Mouse (Mus musculus): ENCODE results near the gene Tyrp1. TPM values are rescaled to one million over a fixed set of nuclear protein-coding genes. Genes with fewer than 3 reads are reported as not detected.

Gene Tyrp1
- polyA plus RNA-seq, 1 experiment, result not detected

DNA sequence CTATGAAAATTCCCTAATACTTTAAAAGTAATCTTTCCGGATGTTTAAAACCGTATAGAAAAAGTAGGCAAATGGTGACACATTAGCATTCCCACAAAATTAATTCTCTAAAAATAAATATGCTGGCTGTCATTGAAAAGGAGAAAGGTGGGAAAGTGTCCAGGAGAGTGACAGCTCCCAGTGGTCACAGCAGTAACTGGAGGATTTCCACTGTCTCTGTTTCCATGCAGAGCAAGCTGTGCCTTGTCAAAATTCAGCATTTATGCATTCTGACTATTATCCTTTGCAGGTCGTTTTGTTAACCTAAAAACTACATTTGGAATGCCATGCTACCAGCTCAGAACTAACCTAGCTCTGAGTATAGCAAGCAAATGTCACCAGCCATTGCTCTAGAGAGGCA lies 12.1 kb downstream of the Tyrp1 start:
- H3K36me3 ChIP-seq (ENCODE audit: control insufficient read depth, insufficient read depth, low read length), result no peaks in the 10 kb centered on the region
- no peak for TF ChIP-seq POLR2A (IDR thresholded peaks at IDR 0.05; ENCODE audit: control insufficient read depth, low read depth, low read length)
- no peak for TF ChIP-seq CTCF (IDR thresholded peaks at IDR 0.05; ENCODE audit: control insufficient read depth, insufficient read depth, insufficient replicate concordance, low read depth, low read length)
- no peak overlapping the region for H3K27ac ChIP-seq (ENCODE audit: control insufficient read depth, insufficient read depth, low read depth, low read length)

DNA sequence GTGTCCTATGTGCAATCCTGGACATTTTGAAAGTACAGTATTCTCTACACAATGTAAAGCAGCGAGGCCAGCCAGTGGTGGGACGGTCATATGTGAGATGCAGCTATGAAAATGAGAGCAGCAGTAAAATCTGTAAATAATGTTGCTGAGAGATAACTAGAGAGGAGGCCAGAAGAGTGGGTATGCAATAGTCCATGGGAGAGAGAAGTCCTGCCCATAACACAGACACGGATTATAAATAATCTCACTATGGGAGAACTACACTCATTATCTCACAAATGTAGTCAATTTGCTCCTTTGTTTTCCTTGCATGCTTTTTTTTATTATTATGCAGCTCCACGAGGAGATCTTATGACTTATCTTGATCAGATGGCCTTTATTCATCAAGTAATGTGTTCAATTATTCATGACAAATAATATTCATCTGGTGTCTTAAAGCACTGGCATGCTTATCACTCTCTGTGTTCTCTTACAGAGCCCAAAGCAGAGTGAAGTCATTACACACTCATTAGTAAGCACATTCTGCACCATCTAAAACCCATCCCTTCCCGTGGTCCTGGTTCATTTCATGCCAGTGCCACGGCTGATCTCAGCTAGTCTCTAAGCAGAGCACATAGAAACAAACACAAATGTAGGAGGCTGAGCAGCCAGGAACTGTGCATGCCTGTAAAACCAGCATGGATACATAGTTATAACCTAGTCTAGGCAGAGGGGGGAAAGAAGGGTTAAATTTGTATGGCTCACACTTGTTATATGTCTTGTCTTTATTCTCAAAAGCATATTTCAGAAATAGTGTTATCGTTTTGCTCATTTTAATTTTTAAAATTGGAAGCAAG lies 18.9 kb downstream of the Tyrp1 start:
- no peak for TF ChIP-seq POLR2A (IDR thresholded peaks at IDR 0.05; ENCODE audit: control insufficient read depth, low read depth, low read length)
- no peak for TF ChIP-seq CTCF (IDR thresholded peaks at IDR 0.05; ENCODE audit: control insufficient read depth, insufficient read depth, insufficient replicate concordance, low read depth, low read length)
- H3K4me3 ChIP-seq (ENCODE audit: control insufficient read depth, low read depth, low read length), result no peak overlapping the region
- no peaks in the 10 kb centered on the region for H3K27me3 ChIP-seq (ENCODE audit: control insufficient read depth, insufficient read depth, low read length)
- no peak overlapping the region for H3K27ac ChIP-seq (ENCODE audit: control insufficient read depth, insufficient read depth, low read depth, low read length)
- no peaks in the 10 kb centered on the region for H3K36me3 ChIP-seq (ENCODE audit: control insufficient read depth, insufficient read depth, low read length)
- no peaks in the 10 kb centered on the region for H3K4me1 ChIP-seq (ENCODE audit: control insufficient read depth, insufficient read depth, low read length)

More for the DNA sequence above, 12.1 kb downstream of the Tyrp1 start:
- no peak overlapping the region for H3K4me3 ChIP-seq (ENCODE audit: control insufficient read depth, low read depth, low read length)
- no peaks in the 10 kb centered on the region for H3K27me3 ChIP-seq (ENCODE audit: control insufficient read depth, insufficient read depth, low read length)
- H3K4me1 ChIP-seq (ENCODE audit: control insufficient read depth, insufficient read depth, low read length), result no peaks in the 10 kb centered on the region

DNA sequence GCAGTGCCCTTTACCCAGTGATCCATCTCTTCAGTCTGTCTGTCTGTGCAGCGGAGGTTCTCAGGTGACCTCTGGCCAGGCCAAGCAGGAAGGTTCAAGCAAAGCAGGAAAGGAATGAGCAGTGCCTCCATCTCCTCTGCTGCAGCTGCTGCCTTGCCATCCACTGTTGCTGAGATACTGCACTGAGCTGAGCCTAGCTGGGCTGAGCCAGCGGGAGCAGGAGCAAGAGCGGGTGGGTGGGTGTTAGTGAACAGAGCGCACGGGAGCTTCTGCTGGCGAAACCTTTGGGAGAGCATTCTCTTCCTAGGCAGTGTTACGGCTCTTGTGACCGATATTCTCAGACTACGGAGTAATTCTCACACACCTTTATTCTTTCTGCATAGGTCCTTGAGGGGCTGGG lies 21.6 kb downstream of the Tyrp1 start:
- Histone ChIP-seq H3K4me1 (ENCODE audit: control insufficient read depth, insufficient read depth, low read length) (no peaks in the 10 kb centered on the region), H3K4me3 (ENCODE audit: control insufficient read depth, low read depth, low read length) (no peak overlapping the region), H3K27me3 (ENCODE audit: control insufficient read depth, insufficient read depth, low read length) (no peaks in the 10 kb centered on the region), H3K27ac (ENCODE audit: control insufficient read depth, insufficient read depth, low read depth, low read length) (no peak overlapping the region), H3K36me3 (ENCODE audit: control insufficient read depth, insufficient read depth, low read length) (no peaks in the 10 kb centered on the region)
- no peak for TF ChIP-seq POLR2A (IDR thresholded peaks at IDR 0.05; ENCODE audit: control insufficient read depth, low read depth, low read length)
- TF ChIP-seq CTCF (IDR thresholded peaks at IDR 0.05; ENCODE audit: control insufficient read depth, insufficient read depth, insufficient replicate concordance, low read depth, low read length), result no peak

DNA sequence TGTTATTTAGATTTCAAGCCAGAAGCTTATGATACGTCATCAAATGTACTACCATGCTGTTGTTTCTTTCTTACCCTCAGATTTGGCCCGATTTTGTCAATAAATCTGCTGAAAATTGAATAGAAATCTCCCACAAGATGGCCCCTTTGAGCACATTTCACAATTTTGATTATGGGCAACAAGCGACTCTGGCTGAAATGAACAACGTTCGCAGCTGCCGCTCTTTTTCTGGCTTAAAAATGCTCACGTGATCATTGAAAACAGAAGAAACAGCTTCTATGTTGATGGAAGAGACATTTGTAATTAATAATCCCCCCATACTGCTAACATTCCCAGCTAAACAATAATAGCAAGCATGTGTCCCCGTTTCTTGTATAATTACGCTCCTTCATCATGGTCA lies 29.0 kb downstream of the Tyrp1 start:
- TF ChIP-seq POLR2A (IDR thresholded peaks at IDR 0.05; ENCODE audit: control insufficient read depth, low read depth, low read length), result no peak
- TF ChIP-seq CTCF (IDR thresholded peaks at IDR 0.05; ENCODE audit: control insufficient read depth, insufficient read depth, insufficient replicate concordance, low read depth, low read length), result no peak
- Histone ChIP-seq H3K36me3 (ENCODE audit: control insufficient read depth, insufficient read depth, low read length) (no peaks in the 10 kb centered on the region), H3K27me3 (ENCODE audit: control insufficient read depth, insufficient read depth, low read length) (no peaks in the 10 kb centered on the region), H3K27ac (ENCODE audit: control insufficient read depth, insufficient read depth, low read depth, low read length) (no peak overlapping the region), H3K4me3 (ENCODE audit: control insufficient read depth, low read depth, low read length) (no peak overlapping the region), H3K4me1 (ENCODE audit: control insufficient read depth, insufficient read depth, low read length) (peaks cover 6% of the 10 kb centered on the region)

DNA sequence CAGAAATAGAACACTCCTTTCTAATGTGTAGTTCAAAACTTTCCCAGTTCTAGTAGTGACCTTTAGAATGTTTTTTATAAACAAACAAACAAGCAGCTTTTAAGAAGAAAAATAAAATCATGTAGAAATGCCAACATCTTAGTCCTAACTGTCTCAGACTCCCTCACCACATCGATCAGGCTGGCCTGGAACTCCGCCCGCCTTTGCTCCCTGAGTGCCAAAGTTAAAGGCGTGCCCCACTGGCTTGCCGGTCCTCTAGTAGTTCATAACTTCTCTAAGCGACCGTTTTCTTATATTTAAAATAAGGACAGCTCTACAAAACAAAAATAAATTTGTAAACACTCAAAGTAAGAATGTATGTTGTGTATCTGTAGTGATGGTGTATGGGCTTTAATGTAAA lies 30.0 kb downstream of the Tyrp1 start:
- Histone ChIP-seq H3K27ac (ENCODE audit: control insufficient read depth, insufficient read depth, low read depth, low read length) (no peak overlapping the region), H3K4me1 (ENCODE audit: control insufficient read depth, insufficient read depth, low read length) (peaks cover 6% of the 10 kb centered on the region), H3K27me3 (ENCODE audit: control insufficient read depth, insufficient read depth, low read length) (no peaks in the 10 kb centered on the region), H3K4me3 (ENCODE audit: control insufficient read depth, low read depth, low read length) (no peak overlapping the region), H3K36me3 (ENCODE audit: control insufficient read depth, insufficient read depth, low read length) (no peaks in the 10 kb centered on the region)
- TF ChIP-seq POLR2A (IDR thresholded peaks at IDR 0.05; ENCODE audit: control insufficient read depth, low read depth, low read length), result no peak
- no peak for TF ChIP-seq CTCF (IDR thresholded peaks at IDR 0.05; ENCODE audit: control insufficient read depth, insufficient read depth, insufficient replicate concordance, low read depth, low read length)

DNA sequence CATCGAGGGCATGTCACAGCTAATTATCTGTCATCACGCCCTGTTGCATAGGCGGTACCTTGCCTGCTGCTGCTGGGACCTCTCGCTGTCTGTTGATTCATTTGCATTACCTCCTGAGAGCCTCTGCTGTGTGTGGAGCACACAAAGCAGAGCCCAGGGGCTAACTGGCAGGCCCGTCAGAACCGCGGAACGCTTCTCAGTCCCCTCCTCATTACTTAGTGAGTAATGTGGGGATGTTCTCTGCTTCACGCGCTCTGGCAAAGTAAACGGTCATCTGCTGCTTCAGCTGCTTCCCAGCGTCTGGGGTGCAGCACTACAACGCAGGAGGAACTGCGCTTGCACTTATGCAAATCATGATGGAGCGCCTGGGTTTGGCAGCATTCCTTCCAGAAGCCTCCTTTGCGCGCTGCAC lies 30.6 kb downstream of the Tyrp1 start:
- H3K4me1 ChIP-seq (ENCODE audit: control insufficient read depth, insufficient read depth, low read length), result peaks cover 6% of the 10 kb centered on the region
- no peak overlapping the region for H3K27ac ChIP-seq (ENCODE audit: control insufficient read depth, insufficient read depth, low read depth, low read length)
- H3K36me3 ChIP-seq (ENCODE audit: control insufficient read depth, insufficient read depth, low read length), result no peaks in the 10 kb centered on the region
- no peaks in the 10 kb centered on the region for H3K27me3 ChIP-seq (ENCODE audit: control insufficient read depth, insufficient read depth, low read length)
- no peak overlapping the region for H3K4me3 ChIP-seq (ENCODE audit: control insufficient read depth, low read depth, low read length)
- TF ChIP-seq POLR2A (IDR thresholded peaks at IDR 0.05; ENCODE audit: control insufficient read depth, low read depth, low read length), result no peak
- no peak for TF ChIP-seq CTCF (IDR thresholded peaks at IDR 0.05; ENCODE audit: control insufficient read depth, insufficient read depth, insufficient replicate concordance, low read depth, low read length)

DNA sequence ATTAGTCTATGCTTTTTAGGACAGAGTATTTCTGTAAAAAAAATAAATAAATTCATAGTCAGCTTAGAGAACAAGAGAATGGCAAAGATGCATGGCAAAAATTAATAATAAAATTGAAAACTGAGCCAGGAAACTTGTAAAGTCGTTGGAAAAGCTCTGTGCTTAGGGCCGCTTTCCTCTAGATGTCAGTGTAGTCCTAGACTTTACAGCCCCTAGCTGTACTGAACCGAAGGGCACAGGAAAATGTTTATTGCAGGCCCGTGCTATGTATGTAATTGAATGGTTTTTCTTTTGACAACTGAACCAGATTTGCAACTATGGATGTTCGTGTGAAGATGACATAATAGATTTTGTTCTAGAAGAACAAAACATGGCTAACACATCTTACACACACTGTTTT lies 32.1 kb downstream of the Tyrp1 start:
- Histone ChIP-seq H3K27me3 (ENCODE audit: control insufficient read depth, insufficient read depth, low read length) (no peaks in the 10 kb centered on the region), H3K4me1 (ENCODE audit: control insufficient read depth, insufficient read depth, low read length) (peaks cover 6% of the 10 kb centered on the region), H3K36me3 (ENCODE audit: control insufficient read depth, insufficient read depth, low read length) (no peaks in the 10 kb centered on the region), H3K4me3 (ENCODE audit: control insufficient read depth, low read depth, low read length) (no peak overlapping the region), H3K27ac (ENCODE audit: control insufficient read depth, insufficient read depth, low read depth, low read length) (no peak overlapping the region)
- no peak for TF ChIP-seq POLR2A (IDR thresholded peaks at IDR 0.05; ENCODE audit: control insufficient read depth, low read depth, low read length)
